Mouse (Mus musculus): ENCODE measurements around the gene Tsc1. TPM values are rescaled to one million over a fixed set of nuclear protein-coding genes. Genes with fewer than 3 reads are reported as not detected.

Tsc1 gene
- 44.6 to 53.3 TPM (median 48.0 TPM) in 4 replicates for total RNA-seq (2023; ENCODE audit: inconsistent age)

DNA sequence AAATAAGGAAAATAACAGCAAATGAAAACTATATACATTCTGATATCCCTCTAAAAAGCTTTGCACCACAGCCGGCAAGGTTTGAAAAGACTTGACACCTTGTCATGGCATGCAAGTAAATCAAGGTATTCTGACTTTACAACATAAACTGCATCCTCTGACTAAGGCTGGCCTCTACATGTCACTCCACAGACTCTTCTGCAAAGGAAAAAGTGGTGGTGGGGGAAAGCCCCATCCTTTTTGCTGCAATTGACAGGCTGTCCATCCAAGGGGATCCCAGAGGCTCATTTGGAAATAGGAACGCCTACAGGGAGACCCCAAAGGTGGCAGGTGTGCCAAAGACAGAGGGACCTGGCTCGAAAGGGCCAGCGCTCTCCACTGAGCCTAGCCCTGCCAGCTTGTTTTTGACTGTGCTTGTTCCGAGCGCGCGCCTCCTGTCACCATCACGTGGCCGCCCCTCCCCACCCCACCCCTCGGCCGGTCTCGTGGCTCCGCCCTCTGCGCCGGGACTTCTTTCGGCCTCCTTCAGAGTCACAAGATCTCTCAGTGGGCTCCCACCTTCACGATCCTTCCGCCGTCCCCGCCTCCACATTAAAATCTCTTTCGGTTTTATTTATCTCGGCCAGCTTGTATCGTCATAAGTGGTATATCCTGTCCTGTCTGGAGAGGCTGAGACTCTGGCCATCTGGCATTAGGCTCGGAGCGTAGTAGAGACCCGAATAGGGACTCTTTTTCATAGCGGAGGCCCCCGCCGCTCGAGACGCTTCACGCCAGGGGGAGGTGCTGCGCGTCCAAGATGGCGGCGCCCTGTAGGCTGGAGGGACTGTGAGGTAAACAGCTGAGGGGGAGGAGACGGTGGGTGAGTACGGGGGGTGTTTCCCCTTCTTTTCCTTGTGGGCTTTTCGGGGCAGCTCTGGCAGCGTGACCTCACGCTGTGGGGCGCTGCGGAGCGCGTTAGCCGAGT lies at the start of gene Tsc1:
TSS of gene Tsc1 (plus strand) at position 768 of the 964 bp plus-strand sequence.

DNA sequence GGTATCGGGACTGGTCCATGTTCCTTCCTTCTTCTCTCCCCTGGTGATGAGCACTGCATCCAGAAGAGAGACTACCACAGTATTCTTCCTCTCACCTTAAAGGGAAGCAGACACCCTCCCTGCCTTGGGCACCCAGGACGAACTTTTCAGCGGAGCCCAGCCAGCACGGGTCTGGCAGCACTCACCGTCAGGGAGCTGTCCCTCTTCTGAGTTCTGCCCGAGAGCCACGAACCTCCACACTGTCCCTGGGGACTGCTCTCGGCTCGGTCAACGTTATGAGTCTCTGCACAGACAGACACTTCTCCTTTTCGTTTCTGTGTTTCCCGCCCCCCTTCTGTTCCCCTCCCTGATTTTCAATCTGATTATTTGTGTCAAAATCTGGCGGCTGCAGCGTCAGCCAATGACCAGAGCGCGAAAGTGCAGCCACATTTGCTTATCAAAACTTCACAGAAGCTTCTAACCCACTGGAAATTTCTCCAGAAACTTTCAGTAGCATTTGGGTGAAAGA lies 19.3 kb upstream of the Tsc1 start, which contains the start of gene Gfi1b:
TSS of gene Gfi1b (minus strand) at position 319 of the 508 bp plus-strand sequence.

DNA sequence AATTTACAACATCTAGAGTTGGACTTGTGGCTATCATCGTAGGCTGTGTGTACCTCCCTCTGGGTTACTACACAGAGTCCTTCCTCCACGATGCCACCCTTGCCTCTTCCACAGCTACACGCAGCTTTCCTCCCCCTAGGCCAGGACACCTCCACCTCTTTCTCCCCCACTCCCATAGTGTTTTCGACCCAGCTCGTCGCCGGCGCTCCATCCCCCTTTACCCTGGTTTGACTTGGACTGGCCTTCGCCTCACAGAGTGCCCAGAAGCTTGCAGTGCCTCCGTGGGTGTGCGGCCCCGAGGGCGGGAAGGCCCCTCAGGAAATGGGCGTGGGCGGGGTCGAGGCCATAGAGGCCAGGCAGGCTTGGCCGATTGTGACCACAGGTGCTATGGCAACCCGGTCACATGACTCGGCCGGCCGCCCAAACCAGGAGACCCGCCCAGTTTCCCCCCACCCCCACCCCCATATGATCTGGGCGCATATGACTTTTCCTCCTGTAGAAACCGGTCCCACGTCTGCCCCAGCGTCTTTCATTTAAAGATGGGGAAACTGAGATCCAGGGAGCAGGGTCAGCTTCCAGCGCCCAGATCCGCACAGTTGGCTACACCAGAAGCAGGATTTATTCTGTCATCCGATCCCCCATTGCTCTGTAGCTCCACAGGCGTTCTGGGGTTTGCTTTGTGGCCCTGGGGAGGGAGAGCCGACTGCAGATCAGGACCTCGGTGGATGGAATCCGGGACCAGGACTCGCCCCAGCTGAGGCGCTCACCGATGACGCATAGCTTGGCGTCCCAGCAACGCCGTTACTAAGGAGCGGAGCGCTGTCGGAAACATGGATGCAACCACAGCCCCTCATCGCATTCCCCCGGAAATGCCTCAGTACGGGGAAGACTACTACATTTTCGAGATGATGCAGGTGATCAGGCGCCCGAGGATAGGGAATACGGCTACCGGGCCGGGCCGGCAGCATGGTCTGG lies 58.6 kb downstream of the Tsc1 start, which contains the start of the genes Spaca9 and Ak8:
TSS of gene Spaca9 (minus strand) at position 367 of the 975 bp plus-strand sequence.
TSS of gene Ak8 (plus strand) at position 804 of the 975 bp plus-strand sequence.

Other genes starting within 250 kb of the Tsc1 start
- 0.67 TPM in 1 of 4 replicates, not detected in the others for gene Ppp1r26, start 194.4 kb upstream of the Tsc1 start, total RNA-seq (2023; ENCODE audit: inconsistent age)
- not detected in 4 replicates for gene 1700007K13Rik, start 174.9 kb upstream of the Tsc1 start, total RNA-seq (2023; ENCODE audit: inconsistent age)
- gene Mrps2, start 173.2 kb upstream of the Tsc1 start, total RNA-seq (2023; ENCODE audit: inconsistent age) = 21.4 to 23.5 TPM (median 22.5 TPM) in 4 replicates
- gene Gbgt1, start 144.3 kb upstream of the Tsc1 start, total RNA-seq (2023; ENCODE audit: inconsistent age) = 0.71 TPM in 1 of 4 replicates, not detected in the others
- not detected in 4 replicates for gene Gm10134, start 135.1 kb upstream of the Tsc1 start, total RNA-seq (2023; ENCODE audit: inconsistent age)
- gene Ralgds, start 128.1 kb upstream of the Tsc1 start, total RNA-seq (2023; ENCODE audit: inconsistent age) = 131 to 160 TPM (median 147 TPM) in 4 replicates
- 0.24 to 1.7 TPM (median 0.90 TPM) in 3 of 4 replicates, not detected in the other for gene Cel, start 77.8 kb upstream of the Tsc1 start, total RNA-seq (2023; ENCODE audit: inconsistent age)
- 25.5 to 30.6 TPM (median 29.3 TPM) in 4 replicates for gene Gtf3c5, start 57.5 kb upstream of the Tsc1 start, total RNA-seq (2023; ENCODE audit: inconsistent age)
- 0.30 TPM in 1 of 4 replicates, not detected in the others for gene Gfi1b, start 19.2 kb upstream of the Tsc1 start, total RNA-seq (2023; ENCODE audit: inconsistent age)
- 1.4 to 3.9 TPM (median 2.1 TPM) in 3 of 4 replicates, not detected in the other for gene Spaca9, start 58.5 kb downstream of the Tsc1 start, total RNA-seq (2023; ENCODE audit: inconsistent age)
- 0.60 to 1.7 TPM (median 1.3 TPM) in 4 replicates for gene Ak8, start 58.9 kb downstream of the Tsc1 start, total RNA-seq (2023; ENCODE audit: inconsistent age)
- gene Gtf3c4, start 199.1 kb downstream of the Tsc1 start, total RNA-seq (2023; ENCODE audit: inconsistent age) = 14.3 to 16.2 TPM (median 14.6 TPM) in 4 replicates
- gene Ddx31, start 199.2 kb downstream of the Tsc1 start, total RNA-seq (2023; ENCODE audit: inconsistent age) = 15.7 to 21.0 TPM (median 18.4 TPM) in 4 replicates

All from B cell, adult (primary cell).